Mouse (Mus musculus) liver, adult (tissue): Measurements from ENCODE around the gene Flii.
A peak's percentile ranks its signal among the peaks of the same experiment; 100 is the strongest.

Experiments
- GATA4 ChIP-seq: IDR thresholded peaks from 2 replicates; pipeline ENCODE4 v1.6.1; 2014; ENCODE audit warnings: mild to moderate bottlenecking, low read length; ENCODE audit not compliant: insufficient replicate concordance

The Flii gene

GRCm38 (mm10) chr11:60731251-60731650, 4.2 kb upstream of the Flii start:
- TF ChIP-seq GATA4, result no peak

- no peak for TF ChIP-seq GATA4
These were observed 3.1 kb upstream of the Flii start for GRCm38 (mm10) chr11:60730169-60730568.

GRCm38 (mm10) chr11:60729217-60729641, 2.2 kb upstream of the Flii start:
- TF ChIP-seq GATA4, result no peak

- TF ChIP-seq GATA4, result peak; percentile 69; the same call in 1 of the 2 replicates
These were observed 1.2 kb upstream of the Flii start, which contains the start of gene Mief2 for GRCm38 (mm10) chr11:60728260-60728761. TSS of gene Mief2 (plus strand) at chr11:60728398.

- TF ChIP-seq GATA4, result no peak
These were observed 503 bp upstream of the Flii start for GRCm38 (mm10) chr11:60727392-60728140.

GRCm38 (mm10) chr11:60719263-60719662, 7.8 kb downstream of the Flii start:
- TF ChIP-seq GATA4, result no peak

GRCm38 (mm10) chr11:60715833-60716232, 11.2 kb downstream of the Flii start:
- no peak for TF ChIP-seq GATA4

- TF ChIP-seq GATA4, result no peak
These were observed 14.3 kb downstream of the Flii start for GRCm38 (mm10) chr11:60712639-60713255.

GRCm38 (mm10) chr11:60712040-60712439, 15.0 kb downstream of the Flii start:
- TF ChIP-seq GATA4, result no peak

- no peak for TF ChIP-seq GATA4
These were observed 15.8 kb downstream of the Flii start for GRCm38 (mm10) chr11:60711218-60711617.

GRCm38 (mm10) chr11:60709481-60710465, 17.3 kb downstream of the Flii start:
- TF ChIP-seq GATA4, result no peak

GRCm38 (mm10) chr11:60708631-60709030, 18.4 kb downstream of the Flii start:
- no peak for TF ChIP-seq GATA4

- no peak for TF ChIP-seq GATA4
These were observed 19.4 kb downstream of the Flii start for GRCm38 (mm10) chr11:60707672-60708071.

- TF ChIP-seq GATA4, result no peak
These were observed 20.2 kb downstream of the Flii start for GRCm38 (mm10) chr11:60706696-60707480.
